8 mouse cellular contexts compared by ENCODE assay signal in the genomic region with DNA sequence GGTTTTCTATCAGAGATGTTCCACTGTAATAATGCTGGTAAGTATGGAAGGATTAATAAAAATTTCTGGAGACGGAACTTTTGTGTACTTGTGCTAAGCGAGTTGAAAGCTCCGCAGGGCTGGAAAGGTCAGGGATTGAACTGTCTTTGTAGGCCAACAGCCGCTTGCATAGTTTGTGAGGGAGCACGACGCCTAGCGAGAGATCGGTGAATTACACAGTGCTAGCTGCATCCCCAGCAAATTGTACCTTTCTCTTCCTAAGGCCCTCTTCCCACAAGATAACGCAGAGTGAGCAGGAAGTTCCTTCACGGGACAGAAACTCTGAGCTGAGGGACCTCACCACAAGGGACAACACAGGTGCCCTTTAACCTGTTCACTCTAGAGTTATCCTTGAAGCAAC. TPM values are rescaled to one million over a fixed set of nuclear protein-coding genes. Genes with fewer than 3 reads are reported as not detected.
DNase-seq lines count a peak whose midpoint lies in the region; ATAC-seq lines count a peak whose summit lies in the region.

No protein-coding gene starts in this region.

- H3K9me3 ChIP-seq in forebrain, embryonic 10.5 days: no peaks in the 10 kb centered on the region
- no peaks in the 10 kb centered on the region for H3K9me3 ChIP-seq in heart, embryonic 16.5 days (replicated peaks; ENCODE audit: control insufficient read depth, low read length)
- no peaks in the 10 kb centered on the region for H3K9me3 ChIP-seq in liver, embryonic 15.5 days (replicated peaks)
- no peaks in the 10 kb centered on the region for H3K9me3 ChIP-seq in neural tube, embryonic 12.5 days

- H3K4me2 ChIP-seq in heart, embryonic 16.5 days (ENCODE audit: low read depth, low read length): peak overlapping the region; percentile 98
- H3K4me2 ChIP-seq in liver, embryonic 15.5 days: peak overlapping the region; percentile 93
- H3K4me2 ChIP-seq in neural tube, embryonic 12.5 days (replicated peaks): peak overlapping the region; percentile 83

- peak; percentile 79 for ATAC-seq in CD4-positive, CD25-positive, alpha-beta regulatory T cell, adult 4 months
- peak; percentile 45 for ATAC-seq in heart, embryonic 16.5 days (replicated peaks; ENCODE audit: extremely low read depth, insufficient read depth, low FRiP score)
- ATAC-seq in liver, embryonic 15.5 days (ENCODE audit: insufficient read depth): peak; percentile 48; the same call in 1 of the 2 replicates
- ATAC-seq in neural tube, embryonic 12.5 days (ENCODE audit: low FRiP score, low read depth): peak; percentile 56; the same call in 1 of the 2 replicates

- H3K9ac ChIP-seq in heart, embryonic 16.5 days (ENCODE audit: low read length): 0 out of 2 replicates have a peak overlapping the region, but pooled peaks have one; percentile 82
- peak overlapping the region; percentile 79 for H3K9ac ChIP-seq in liver, embryonic 15.5 days
- peak overlapping the region; percentile 82; the same call in 1 of the 2 replicates for H3K9ac ChIP-seq in neural tube, embryonic 12.5 days

- DNase-seq in c-Kit-positive CD71-negative TER-119-negative erythroid progenitor cells, embryonic 14.5 days (ENCODE audit: low read depth): peak; percentile 91
- DNase-seq in forebrain, embryonic 10.5 days (ENCODE audit: extremely low spot score, low spot score): peak; percentile 87
- DNase-seq in kidney, postnatal 36 days: peak; percentile 92 to 95
- peak; percentile 78 for DNase-seq in telencephalon, adult 2 months (ENCODE audit: low read depth, low spot score)

- 1% methylated on average over 10 of the region's 10 CpGs for WGBS in forebrain, embryonic 10.5 days
- 3% methylated on average over 10 of the region's 10 CpGs for WGBS in heart, embryonic 16.5 days
- 1% methylated on average over 10 of the region's 10 CpGs for WGBS in liver, embryonic 15.5 days (ENCODE audit: insufficient replicate concordance)
- WGBS in neural tube, embryonic 12.5 days: 2% methylated on average over 10 of the region's 10 CpGs

- H3K4me3 ChIP-seq in forebrain, embryonic 10.5 days: peak overlapping the region; percentile 76
- H3K4me3 ChIP-seq in heart, embryonic 16.5 days (ENCODE audit: low read length): peak overlapping the region; percentile 87
- H3K4me3 ChIP-seq in liver, embryonic 15.5 days (replicated peaks): peak overlapping the region; percentile 75
- H3K4me3 ChIP-seq in neural tube, embryonic 12.5 days: peak overlapping the region; percentile 69

- peaks cover 34% of the 10 kb centered on the region for H3K36me3 ChIP-seq in forebrain, embryonic 10.5 days (replicated peaks)
- H3K36me3 ChIP-seq in heart, embryonic 16.5 days (ENCODE audit: control insufficient read depth, insufficient read depth): peaks cover 12% of the 10 kb centered on the region
- H3K36me3 ChIP-seq in liver, embryonic 15.5 days (replicated peaks): peaks cover 24% of the 10 kb centered on the region
- peaks cover 29% of the 10 kb centered on the region for H3K36me3 ChIP-seq in neural tube, embryonic 12.5 days

- no peaks in the 10 kb centered on the region for H3K27me3 ChIP-seq in forebrain, embryonic 10.5 days (ENCODE audit: poor library complexity, severe bottlenecking)
- no peaks in the 10 kb centered on the region for H3K27me3 ChIP-seq in heart, embryonic 16.5 days (ENCODE audit: control insufficient read depth, insufficient read depth, low read length)
- H3K27me3 ChIP-seq in liver, embryonic 15.5 days: no peaks in the 10 kb centered on the region
- H3K27me3 ChIP-seq in neural tube, embryonic 12.5 days (replicated peaks): no peaks in the 10 kb centered on the region

- H3K4me1 ChIP-seq in forebrain, embryonic 10.5 days: peaks cover 23% of the 10 kb centered on the region
- H3K4me1 ChIP-seq in heart, embryonic 16.5 days (ENCODE audit: control insufficient read depth, insufficient read depth, low read length): peaks cover 9% of the 10 kb centered on the region; the same call in 1 of the 2 replicates
- H3K4me1 ChIP-seq in liver, embryonic 15.5 days (replicated peaks): peaks cover 15% of the 10 kb centered on the region
- H3K4me1 ChIP-seq in neural tube, embryonic 12.5 days: no peaks in the 10 kb centered on the region

- H3K27ac ChIP-seq in forebrain, embryonic 10.5 days: peak overlapping the region; percentile 90
- H3K27ac ChIP-seq in heart, embryonic 16.5 days (ENCODE audit: low read length): peak overlapping the region; percentile 80
- peak overlapping the region; percentile 89; the same call in 1 of the 2 replicates for H3K27ac ChIP-seq in liver, embryonic 15.5 days (replicated peaks)
- H3K27ac ChIP-seq in neural tube, embryonic 12.5 days: no peak overlapping the region

RNA-seq across cellular contexts. Expression of a gene that starts 0.9 kb away (rescaled TPM):
- 10 to 100 TPM; 44.9 to 47.3 TPM for polyA plus RNA-seq in CD4-positive, CD25-positive, alpha-beta regulatory T cell, adult 4 months (2017; shearing (Covaris generic))
- 29.3 and 30.3 TPM in 2 replicates for polyA plus RNA-seq in forebrain, embryonic 10.5 days (2016; fragmentation: Nextera tagmentation; extraction: Ambion mirVana)
- polyA plus RNA-seq in heart, embryonic 16.5 days (2015; fragmentation: Nextera tagmentation; extraction: Ambion mirVana): 20.4 and 22.4 TPM in 2 replicates
- polyA plus RNA-seq in liver, embryonic 15.5 days (2015; fragmentation: Nextera tagmentation; extraction: Ambion mirVana): 11.1 and 11.4 TPM in 2 replicates
- polyA plus RNA-seq in neural tube, embryonic 12.5 days (2016; fragmentation: Nextera tagmentation; extraction: Ambion mirVana): 38.3 and 39.2 TPM in 2 replicates

RNA-seq across cellular contexts. Expression of a gene that starts 0.9 kb away (rescaled TPM):
- polyA plus RNA-seq in CD4-positive, CD25-positive, alpha-beta regulatory T cell, adult 4 months (2017; shearing (Covaris generic)): 1 to 10 TPM; 4.2 to 5.7 TPM
- polyA plus RNA-seq in forebrain, embryonic 10.5 days (2016; fragmentation: Nextera tagmentation; extraction: Ambion mirVana): 2.9 and 4.1 TPM in 2 replicates
- 1.3 and 1.8 TPM in 2 replicates for polyA plus RNA-seq in heart, embryonic 16.5 days (2015; fragmentation: Nextera tagmentation; extraction: Ambion mirVana)
- polyA plus RNA-seq in liver, embryonic 15.5 days (2015; fragmentation: Nextera tagmentation; extraction: Ambion mirVana): 0.14 and 0.16 TPM in 2 replicates
- polyA plus RNA-seq in neural tube, embryonic 12.5 days (2016; fragmentation: Nextera tagmentation; extraction: Ambion mirVana): 4.4 and 4.7 TPM in 2 replicates

RNA-seq across cellular contexts. Expression of a gene that starts 31.5 kb away (rescaled TPM):
- under 1 TPM in 1 of 2 experiments, not detected in 1; 0.20 TPM for polyA plus RNA-seq in CD4-positive, CD25-positive, alpha-beta regulatory T cell, adult 4 months (2017; shearing (Covaris generic))
- polyA plus RNA-seq in forebrain, embryonic 10.5 days (2016; fragmentation: Nextera tagmentation; extraction: Ambion mirVana): 27.3 and 28.7 TPM in 2 replicates
- polyA plus RNA-seq in heart, embryonic 16.5 days (2015; fragmentation: Nextera tagmentation; extraction: Ambion mirVana): 57.5 and 57.6 TPM in 2 replicates
- 18.1 and 19.4 TPM in 2 replicates for polyA plus RNA-seq in liver, embryonic 15.5 days (2015; fragmentation: Nextera tagmentation; extraction: Ambion mirVana)
- 46.4 and 50.9 TPM in 2 replicates for polyA plus RNA-seq in neural tube, embryonic 12.5 days (2016; fragmentation: Nextera tagmentation; extraction: Ambion mirVana)

Comparison
In these comparisons a context has a peak if more than half of its experiments do, and no peak if none do; other contexts are left out.
1. RNA of a gene that starts 31.5 kb away (polyA plus RNA-seq): 57.5 to 57.6 TPM in heart, embryonic 16.5 days, 46.4 to 50.9 TPM in neural tube, embryonic 12.5 days, 27.3 to 28.7 TPM in forebrain, embryonic 10.5 days and 18.1 to 19.4 TPM in liver, embryonic 15.5 days; 0.20 TPM in CD4-positive, CD25-positive, alpha-beta regulatory T cell, adult 4 months; every median in the first group is over 10 times any median in the second.
2. Peak in every context shown above with its lines, with median percentiles within 50 percentile points of each other: ATAC-seq, DNase-seq, H3K4me3 ChIP-seq, H3K4me2 ChIP-seq and H3K9ac ChIP-seq.